Mouse (Mus musculus): Measurements from ENCODE around the gene Slc22a3. TPM values are rescaled to one million over a fixed set of nuclear protein-coding genes. Genes with fewer than 3 reads are reported as not detected.

Slc22a3 gene
- polyA plus RNA-seq, 1 experiment from 2014 or later, result 3.1 TPM

- DNase-seq (ENCODE audit: low spot score), result no peak
These were observed 95.2 kb downstream of the Slc22a3 start for GRCm38 (mm10) chr17:12412181-12412890.

- DNase-seq (ENCODE audit: low spot score), result peak; percentile 56
These were observed 98.1 kb downstream of the Slc22a3 start for GRCm38 (mm10) chr17:12409346-12409944.

GRCm38 (mm10) chr17:12403420-12403819 lies 104.1 kb downstream of the Slc22a3 start:
- peak; percentile 20 for DNase-seq (ENCODE audit: low spot score)

GRCm38 (mm10) chr17:12396163-12396677 lies 111.3 kb downstream of the Slc22a3 start:
- DNase-seq (ENCODE audit: low spot score), result no peak

- no peak for DNase-seq (ENCODE audit: low spot score)
These were observed 119.3 kb downstream of the Slc22a3 start for GRCm38 (mm10) chr17:12388239-12388638.

- no peak for DNase-seq (ENCODE audit: low spot score)
These were observed 119.7 kb downstream of the Slc22a3 start for GRCm38 (mm10) chr17:12387781-12388180.

- DNase-seq (ENCODE audit: low spot score), result no peak
These were observed 122.3 kb downstream of the Slc22a3 start for GRCm38 (mm10) chr17:12385049-12385794.

- DNase-seq (ENCODE audit: low spot score), result peak; percentile 13
These were observed 125.0 kb downstream of the Slc22a3 start for GRCm38 (mm10) chr17:12382531-12382930.

- DNase-seq (ENCODE audit: low spot score), result no peak
These were observed 125.9 kb downstream of the Slc22a3 start for GRCm38 (mm10) chr17:12381579-12381978.

GRCm38 (mm10) chr17:12380287-12380686 lies 127.2 kb downstream of the Slc22a3 start:
- no peak for DNase-seq (ENCODE audit: low spot score)

GRCm38 (mm10) chr17:12377981-12378705 lies 129.4 kb downstream of the Slc22a3 start, which contains the start of gene Plg:
Gene Plg, plus strand, starts transcription at chr17:12378608.
- no peak for DNase-seq (ENCODE audit: low spot score)

- no peak for DNase-seq (ENCODE audit: low spot score)
These were observed 133.8 kb downstream of the Slc22a3 start for GRCm38 (mm10) chr17:12373601-12374144.

GRCm38 (mm10) chr17:12372021-12372420 lies 135.5 kb downstream of the Slc22a3 start:
- peak; percentile 83 for DNase-seq (ENCODE audit: low spot score)

- peak; percentile 46 for DNase-seq (ENCODE audit: low spot score)
These were observed 136.1 kb downstream of the Slc22a3 start for GRCm38 (mm10) chr17:12371310-12371925.

- no peak for DNase-seq (ENCODE audit: low spot score)
These were observed 137.2 kb downstream of the Slc22a3 start for GRCm38 (mm10) chr17:12370289-12370688.

- DNase-seq (ENCODE audit: low spot score), result no peak
These were observed 138.1 kb downstream of the Slc22a3 start for GRCm38 (mm10) chr17:12369393-12369792.

Data from thymus, postnatal 0 days (tissue).